Mouse (Mus musculus): ENCODE data around the gene Nemf. TPM values are rescaled to one million over a fixed set of nuclear protein-coding genes. Genes with fewer than 3 reads are reported as not detected.

Nemf gene
- polyA plus RNA-seq, 1 experiment, result 6.4 TPM

GRCm38 (mm10) chr12:69349928-69350327 is 7.0 kb downstream of the Nemf start:
- Histone ChIP-seq H3K79me3 (ENCODE audit: low read depth) (no peaks in the 10 kb centered on the region), H3K27me3 (ENCODE audit: control insufficient read depth, insufficient read depth, insufficient read length) (no peaks in the 10 kb centered on the region), H3K4me3 (ENCODE audit: insufficient read depth, poor library complexity, severe bottlenecking) (no peak overlapping the region), H3K36me3 (ENCODE audit: control insufficient read depth, insufficient read depth) (peaks cover 84% of the 10 kb centered on the region), H3ac (ENCODE audit: control insufficient read depth, insufficient read length, low read depth) (no peak overlapping the region), H3K79me2 (ENCODE audit: control insufficient read depth, insufficient read depth) (peaks cover 8% of the 10 kb centered on the region)
- TF ChIP-seq MAX (IDR thresholded peaks at IDR 0.05), result no peak
- TF ChIP-seq FOSL1 (IDR thresholded peaks at IDR 0.05; ENCODE audit: insufficient read depth, low read length, poor library complexity, severe bottlenecking), result no peak
- no peak for TF ChIP-seq CEBPB (IDR thresholded peaks at IDR 0.05; ENCODE audit: low read depth)
- no peak for TF ChIP-seq MYOG (IDR thresholded peaks at IDR 0.05; ENCODE audit: control insufficient read depth, extremely low read depth, insufficient read length)
- TF ChIP-seq CTCF (IDR thresholded peaks at IDR 0.05; ENCODE audit: control insufficient read depth, insufficient read depth, insufficient read length), result no peak
- no peak for TF ChIP-seq USF1 (IDR thresholded peaks at IDR 0.05; ENCODE audit: low read depth)
- no peak for TF ChIP-seq MYOD1 (IDR thresholded peaks at IDR 0.05; ENCODE audit: control insufficient read depth, insufficient read length, low read depth)

- H3K4me3 ChIP-seq (ENCODE audit: insufficient read depth, poor library complexity, severe bottlenecking), result no peak overlapping the region
- peaks cover 88% of the 10 kb centered on the region for H3K36me3 ChIP-seq (ENCODE audit: control insufficient read depth, insufficient read depth)
- no peak overlapping the region for H3ac ChIP-seq (ENCODE audit: control insufficient read depth, insufficient read length, low read depth)
- H3K27me3 ChIP-seq (ENCODE audit: control insufficient read depth, insufficient read depth, insufficient read length), result no peaks in the 10 kb centered on the region
- peaks cover 6% of the 10 kb centered on the region for H3K79me2 ChIP-seq (ENCODE audit: control insufficient read depth, insufficient read depth)
- TF ChIP-seq MYOG (IDR thresholded peaks at IDR 0.05; ENCODE audit: control insufficient read depth, extremely low read depth, insufficient read length) (no peak), FOSL1 (IDR thresholded peaks at IDR 0.05; ENCODE audit: insufficient read depth, low read length, poor library complexity, severe bottlenecking) (no peak), USF1 (IDR thresholded peaks at IDR 0.05; ENCODE audit: low read depth) (no peak), MYOD1 (IDR thresholded peaks at IDR 0.05; ENCODE audit: control insufficient read depth, insufficient read length, low read depth) (no peak), CEBPB (IDR thresholded peaks at IDR 0.05; ENCODE audit: low read depth) (no peak), CTCF (IDR thresholded peaks at IDR 0.05; ENCODE audit: control insufficient read depth, insufficient read depth, insufficient read length) (no peak), MAX (IDR thresholded peaks at IDR 0.05) (no peak)
- no peaks in the 10 kb centered on the region for H3K79me3 ChIP-seq (ENCODE audit: low read depth)
Observed at GRCm38 (mm10) chr12:69333547-69333946, 23.4 kb downstream of the Nemf start.

- Histone ChIP-seq H3K4me3 (ENCODE audit: insufficient read depth, poor library complexity, severe bottlenecking) (no peak overlapping the region), H3K27me3 (ENCODE audit: control insufficient read depth, insufficient read depth, insufficient read length) (no peaks in the 10 kb centered on the region), H3K36me3 (ENCODE audit: control insufficient read depth, insufficient read depth) (peaks cover 84% of the 10 kb centered on the region), H3K79me2 (ENCODE audit: control insufficient read depth, insufficient read depth) (peaks cover 6% of the 10 kb centered on the region), H3K79me3 (ENCODE audit: low read depth) (no peaks in the 10 kb centered on the region), H3ac (ENCODE audit: control insufficient read depth, insufficient read length, low read depth) (no peak overlapping the region)
- TF ChIP-seq MYOD1 (IDR thresholded peaks at IDR 0.05; ENCODE audit: control insufficient read depth, insufficient read length, low read depth) (no peak), FOSL1 (IDR thresholded peaks at IDR 0.05; ENCODE audit: insufficient read depth, low read length, poor library complexity, severe bottlenecking) (no peak), USF1 (IDR thresholded peaks at IDR 0.05; ENCODE audit: low read depth) (no peak), CEBPB (IDR thresholded peaks at IDR 0.05; ENCODE audit: low read depth) (no peak), CTCF (IDR thresholded peaks at IDR 0.05; ENCODE audit: control insufficient read depth, insufficient read depth, insufficient read length) (no peak), MYOG (IDR thresholded peaks at IDR 0.05; ENCODE audit: control insufficient read depth, extremely low read depth, insufficient read length) (no peak), MAX (IDR thresholded peaks at IDR 0.05) (no peak)
Observed at GRCm38 (mm10) chr12:69332147-69332546, 24.8 kb downstream of the Nemf start.

GRCm38 (mm10) chr12:69331187-69331586 is 25.8 kb downstream of the Nemf start:
- no peaks in the 10 kb centered on the region for H3K79me3 ChIP-seq (ENCODE audit: low read depth)
- H3ac ChIP-seq (ENCODE audit: control insufficient read depth, insufficient read length, low read depth), result no peak overlapping the region
- H3K36me3 ChIP-seq (ENCODE audit: control insufficient read depth, insufficient read depth), result peaks cover 82% of the 10 kb centered on the region
- H3K79me2 ChIP-seq (ENCODE audit: control insufficient read depth, insufficient read depth), result peaks cover 6% of the 10 kb centered on the region
- TF ChIP-seq MYOD1 (IDR thresholded peaks at IDR 0.05; ENCODE audit: control insufficient read depth, insufficient read length, low read depth) (no peak), CEBPB (IDR thresholded peaks at IDR 0.05; ENCODE audit: low read depth) (no peak), MYOG (IDR thresholded peaks at IDR 0.05; ENCODE audit: control insufficient read depth, extremely low read depth, insufficient read length) (no peak), FOSL1 (IDR thresholded peaks at IDR 0.05; ENCODE audit: insufficient read depth, low read length, poor library complexity, severe bottlenecking) (no peak), CTCF (IDR thresholded peaks at IDR 0.05; ENCODE audit: control insufficient read depth, insufficient read depth, insufficient read length) (no peak), USF1 (IDR thresholded peaks at IDR 0.05; ENCODE audit: low read depth) (no peak), MAX (IDR thresholded peaks at IDR 0.05) (no peak)
- no peak overlapping the region for H3K4me3 ChIP-seq (ENCODE audit: insufficient read depth, poor library complexity, severe bottlenecking)
- H3K27me3 ChIP-seq (ENCODE audit: control insufficient read depth, insufficient read depth, insufficient read length), result no peaks in the 10 kb centered on the region

GRCm38 (mm10) chr12:69318431-69318830 is 38.5 kb downstream of the Nemf start:
- no peak overlapping the region for H3ac ChIP-seq (ENCODE audit: control insufficient read depth, insufficient read length, low read depth)
- peaks cover 91% of the 10 kb centered on the region for H3K36me3 ChIP-seq (ENCODE audit: control insufficient read depth, insufficient read depth)

More at GRCm38 (mm10) chr12:69318431-69318830, 38.5 kb downstream of the Nemf start:
- TF ChIP-seq MYOG (IDR thresholded peaks at IDR 0.05; ENCODE audit: control insufficient read depth, extremely low read depth, insufficient read length) (no peak), CEBPB (IDR thresholded peaks at IDR 0.05; ENCODE audit: low read depth) (no peak), USF1 (IDR thresholded peaks at IDR 0.05; ENCODE audit: low read depth) (no peak), MAX (IDR thresholded peaks at IDR 0.05) (no peak), FOSL1 (IDR thresholded peaks at IDR 0.05; ENCODE audit: insufficient read depth, low read length, poor library complexity, severe bottlenecking) (no peak), CTCF (IDR thresholded peaks at IDR 0.05; ENCODE audit: control insufficient read depth, insufficient read depth, insufficient read length) (no peak), MYOD1 (IDR thresholded peaks at IDR 0.05; ENCODE audit: control insufficient read depth, insufficient read length, low read depth) (no peak)
- Histone ChIP-seq H3K4me3 (ENCODE audit: insufficient read depth, poor library complexity, severe bottlenecking) (no peak overlapping the region), H3K79me2 (ENCODE audit: control insufficient read depth, insufficient read depth) (no peaks in the 10 kb centered on the region), H3K79me3 (ENCODE audit: low read depth) (no peaks in the 10 kb centered on the region), H3K27me3 (ENCODE audit: control insufficient read depth, insufficient read depth, insufficient read length) (no peaks in the 10 kb centered on the region)
